Mouse (Mus musculus) MEL (cell line): ENCODE results near the gene Hdac4. TPM values are rescaled to one million over a fixed set of nuclear protein-coding genes. Genes with fewer than 3 reads are reported as not detected.

ENCODE experiments used
- DNase-seq: peaks from one replicate; pipeline ENCODE4 v3.0.0; 2011; ENCODE audit warnings: low read depth, low spot score
- H3K27ac ChIP-seq: 2 replicates; pipeline ENCODE4 v1.5.1; 2012; ENCODE audit warnings: low read depth, mild to moderate bottlenecking, control low read depth, low read length, moderate library complexity; ENCODE audit not compliant: control insufficient read depth
- H3K27me3 ChIP-seq, 2 experiments: fragments of 150-350 bp in 1 of 2; sonication (generic) in 1 of 2; 2 replicates each; pipeline ENCODE4 v1.6.1; 2012; ENCODE audit warnings: low read length in 2 of 2, mild to moderate bottlenecking in 2 of 2, improper control_type of control experiment in 1 of 2, moderate library complexity in 1 of 2; ENCODE audit not compliant: insufficient read depth in 2 of 2, control insufficient read depth in 1 of 2
- H3K36me3 ChIP-seq, 2 experiments: 2 replicates each; pipeline ENCODE4 v1.6.1; 2012 to 2014; ENCODE audit warnings: low read length in 2 of 2, improper control_type of control experiment in 1 of 2, inconsistent platforms in 1 of 2, mild to moderate bottlenecking in 1 of 2; ENCODE audit not compliant: insufficient read depth in 2 of 2, control insufficient read depth in 1 of 2
- H3K4me1 ChIP-seq, 2 experiments: fragments of 150-350 bp in 1 of 2; sonication (generic) in 1 of 2; 2 replicates each; pipeline ENCODE4 v1.6.1; 2012; ENCODE audit warnings: low read length in 2 of 2, improper control_type of control experiment in 1 of 2, mild to moderate bottlenecking in 1 of 2; ENCODE audit not compliant: insufficient read depth in 2 of 2, control insufficient read depth in 1 of 2
- H3K4me3 ChIP-seq, 2 experiments: fragments of 150-350 bp in 1 of 2; sonication (generic) in 1 of 2; 2 replicates each; pipeline ENCODE4 v1.5.1; 2012; ENCODE audit warnings: low read depth in 2 of 2, low read length in 2 of 2, mild to moderate bottlenecking in 2 of 2, moderate library complexity in 2 of 2, control low read depth in 1 of 2, improper control_type of control experiment in 1 of 2; ENCODE audit not compliant: control insufficient read depth in 1 of 2, insufficient read depth in 1 of 2
- H3K79me2 ChIP-seq: 2 replicates; pipeline ENCODE4 v1.6.1; 2012; ENCODE audit warnings: mild to moderate bottlenecking, low read length, moderate library complexity; ENCODE audit not compliant: control insufficient read depth, poor library complexity, insufficient read depth
- H3K9ac ChIP-seq: 2 replicates; pipeline ENCODE4 v1.6.1; 2012; ENCODE audit warnings: low read depth, mild to moderate bottlenecking, control low read depth, low read length, moderate library complexity; ENCODE audit not compliant: control insufficient read depth, poor library complexity, severe bottlenecking
- H3K9me3 ChIP-seq: fragments of 150-350 bp; sonication (generic); replicated peaks from 2 replicates; pipeline ENCODE4 v1.6.1; 2012; ENCODE audit warnings: mild to moderate bottlenecking, low read length, improper control_type of control experiment, moderate library complexity; ENCODE audit not compliant: insufficient read depth
- CHD1 ChIP-seq: IDR thresholded peaks from 2 replicates; pipeline ENCODE4 v1.6.1; 2012; ENCODE audit warnings: low read depth, mild to moderate bottlenecking, inconsistent platforms, low read length, improper control_type of control experiment
- ELF1 ChIP-seq: IDR thresholded peaks from 2 replicates; pipeline ENCODE4 v1.6.1; 2014; ENCODE audit warnings: low read depth, mild to moderate bottlenecking, inconsistent platforms, low read length, improper control_type of control experiment, moderate library complexity
- EP300 ChIP-seq, 2 experiments: IDR thresholded peaks; 2 replicates each; pipeline ENCODE4 v1.6.1; 2011; ENCODE audit warnings: improper control_type of control experiment in 2 of 2, low read length in 2 of 2, low read depth in 1 of 2, mild to moderate bottlenecking in 1 of 2
- ETS1 ChIP-seq: IDR thresholded peaks from 2 replicates; pipeline ENCODE4 v1.6.1; 2012; ENCODE audit warnings: low read depth, mild to moderate bottlenecking, inconsistent platforms, low read length, improper control_type of control experiment, moderate library complexity
- GATA1 ChIP-seq: IDR thresholded peaks from 2 replicates; pipeline ENCODE4 v1.6.1; 2011; ENCODE audit warnings: low read depth, low read length, improper control_type of control experiment
- HCFC1 ChIP-seq: IDR thresholded peaks from 2 replicates; pipeline ENCODE4 v1.6.1; 2012; ENCODE audit warnings: low read depth, mild to moderate bottlenecking, inconsistent platforms, low read length, improper control_type of control experiment, moderate library complexity
- KAT2A ChIP-seq: conservative IDR thresholded peaks from 2 replicates; pipeline ENCODE4 v1.6.1; 2012; ENCODE audit warnings: low read depth, low read length, improper control_type of control experiment, inconsistent platforms
- MAX ChIP-seq: IDR thresholded peaks from 2 replicates; pipeline ENCODE4 v1.6.1; 2011; ENCODE audit warnings: low read length, improper control_type of control experiment
- MXI1 ChIP-seq: IDR thresholded peaks from 2 replicates; pipeline ENCODE4 v1.6.1; 2011; ENCODE audit warnings: mild to moderate bottlenecking, low read depth, low read length, improper control_type of control experiment
- MYB ChIP-seq: IDR thresholded peaks from 2 replicates; pipeline ENCODE4 v1.6.1; 2011; ENCODE audit warnings: mild to moderate bottlenecking, low read depth, low read length, improper control_type of control experiment
- MYC ChIP-seq: IDR thresholded peaks from 2 replicates; pipeline ENCODE4 v1.6.1; 2011; ENCODE audit warnings: low read depth, mild to moderate bottlenecking, low read length, improper control_type of control experiment, moderate library complexity
- NELFE ChIP-seq: IDR thresholded peaks from 2 replicates; pipeline ENCODE4 v1.6.1; 2011; ENCODE audit warnings: low read depth, low read length, improper control_type of control experiment
- NRF1 ChIP-seq: IDR thresholded peaks from 2 replicates; pipeline ENCODE4 v1.6.1; 2014; ENCODE audit warnings: low read depth, mild to moderate bottlenecking, inconsistent platforms, low read length, improper control_type of control experiment, moderate library complexity; ENCODE audit not compliant: poor library complexity, insufficient read depth, severe bottlenecking
- POLR2A ChIP-seq, 2 experiments: IDR thresholded peaks; 2 replicates each; pipeline ENCODE4 v1.6.1; 2011 to 2012; ENCODE audit warnings: low read length in 2 of 2, mild to moderate bottlenecking in 2 of 2, control low read depth in 1 of 2, improper control_type of control experiment in 1 of 2, low read depth in 1 of 2, moderate library complexity in 1 of 2; ENCODE audit not compliant: control insufficient read depth in 1 of 2, insufficient read depth in 1 of 2, poor library complexity in 1 of 2
- POLR2AphosphoS2 ChIP-seq: IDR thresholded peaks from 2 replicates; pipeline ENCODE4 v1.6.1; 2011; ENCODE audit warnings: low read length, improper control_type of control experiment
- RCOR1 ChIP-seq: IDR thresholded peaks from 2 replicates; pipeline ENCODE4 v1.6.1; 2012; ENCODE audit warnings: low read depth, mild to moderate bottlenecking, inconsistent platforms, low read length, improper control_type of control experiment
- SIN3A ChIP-seq: IDR thresholded peaks from 2 replicates; pipeline ENCODE4 v1.6.1; 2012; ENCODE audit warnings: low read length, improper control_type of control experiment, inconsistent platforms
- TAL1 ChIP-seq: IDR thresholded peaks from 2 replicates; pipeline ENCODE4 v1.6.1; 2012; ENCODE audit warnings: mild to moderate bottlenecking, inconsistent platforms, low read length, moderate library complexity, mixed read lengths
- TBP ChIP-seq: IDR thresholded peaks from 2 replicates; pipeline ENCODE4 v1.8.0; 2011; ENCODE audit warnings: low read depth, low read length, improper control_type of control experiment
- TCF12 ChIP-seq: IDR thresholded peaks from 2 replicates; pipeline ENCODE4 v1.6.1; 2014; ENCODE audit warnings: low read depth, mild to moderate bottlenecking, inconsistent platforms, low read length, improper control_type of control experiment, moderate library complexity
- UBTF ChIP-seq: IDR thresholded peaks from 2 replicates; pipeline ENCODE4 v1.6.1; 2012; ENCODE audit warnings: low read depth, mild to moderate bottlenecking, inconsistent platforms, low read length, improper control_type of control experiment, moderate library complexity, borderline replicate concordance; ENCODE audit not compliant: insufficient read depth
- USF1 ChIP-seq: IDR thresholded peaks from 2 replicates; pipeline ENCODE4 v1.6.1; 2014; ENCODE audit warnings: low read depth, mild to moderate bottlenecking, inconsistent platforms, low read length, improper control_type of control experiment, moderate library complexity
- USF2 ChIP-seq, 2 experiments: IDR thresholded peaks; 2 replicates each; pipeline ENCODE4 v1.6.1; 2011 to 2012; ENCODE audit warnings: improper control_type of control experiment in 2 of 2, low read length in 2 of 2, borderline replicate concordance in 1 of 2, inconsistent platforms in 1 of 2, low read depth in 1 of 2, mild to moderate bottlenecking in 1 of 2; ENCODE audit not compliant: insufficient read depth in 1 of 2
- ZC3H11A ChIP-seq: IDR thresholded peaks from 2 replicates; pipeline ENCODE4 v1.6.1; 2012; ENCODE audit warnings: low read depth, mild to moderate bottlenecking, inconsistent platforms, low read length, improper control_type of control experiment
- ZKSCAN1 ChIP-seq: IDR thresholded peaks from 2 replicates; pipeline ENCODE4 v1.6.1; 2012; ENCODE audit warnings: low read depth, mild to moderate bottlenecking, inconsistent platforms, low read length, improper control_type of control experiment, moderate library complexity
- ZMIZ1 ChIP-seq: IDR thresholded peaks from 2 replicates; pipeline ENCODE4 v1.6.1; 2012; ENCODE audit warnings: low read depth, mild to moderate bottlenecking, inconsistent platforms, low read length, improper control_type of control experiment, moderate library complexity
- ZNF384 ChIP-seq: IDR thresholded peaks from 2 replicates; pipeline ENCODE4 v1.6.1; 2012; ENCODE audit warnings: low read depth, mild to moderate bottlenecking, inconsistent platforms, low read length, improper control_type of control experiment
- polyA plus RNA-seq, 2 experiments: library from polyadenylated mRNA; stranded (reverse) in 1 of 2; unstranded in 1 of 2; fragments of >175 nt in 1 of 2; fragments of >200 nt in 1 of 2; gene quantifications; 2 replicates each; pipeline versions ENCODE4 v1.2.1 to v1.2.4; 2012; ENCODE audit warnings: low replicate concordance in 2 of 2, low read depth in 1 of 2; ENCODE audit not compliant: insufficient read length in 2 of 2, insufficient read depth in 1 of 2, missing spikeins in 1 of 2
- total RNA-seq: library from RNA; depleted of rRNA; stranded (reverse); fragments of 300-350 nt; gene quantifications from 2 replicates; pipeline ENCODE4 v1.2.3, GENCODE M21; 2012

The Hdac4 gene
- total and polyA plus RNA-seq, 3 experiments: 11.0 to 19.5 (median 12.3) TPM

GRCm38 (mm10) chr1:91931786-91932185 lies 263.7 kb downstream of the Hdac4 start:
- Histone ChIP-seq H3K4me1 (no peaks in the 10 kb centered on the region), H3K4me3 (no peak overlapping the region), H3K27ac (no peak overlapping the region), H3K9me3 (no peaks in the 10 kb centered on the region), H3K79me2 (no peaks in the 10 kb centered on the region), H3K36me3 (peaks cover 0 to 2% of the 10 kb centered on the region in 2 experiments; a peak in 1 of 4 replicates), H3K27me3 (no peaks in the 10 kb centered on the region), H3K9ac (no peak overlapping the region)
- no peak for DNase-seq
- TF ChIP-seq TBP (no peak), CHD1 (no peak), MYC (no peak), NELFE (no peak), SIN3A (no peak), TCF12 (no peak), ZMIZ1 (no peak)

GRCm38 (mm10) chr1:91931196-91931595 lies 264.3 kb downstream of the Hdac4 start:
- TF ChIP-seq ZNF384: no peak
- no peak for TF ChIP-seq NRF1
- no peak for TF ChIP-seq KAT2A
- no peak for TF ChIP-seq ETS1
- no peak for TF ChIP-seq UBTF
- TF ChIP-seq EP300 (IDR thresholded peaks at IDR 0.05; ENCODE audit: low read depth in 1 of 2, low read length in 2 of 2): no peak
- TF ChIP-seq GATA1: no peak
- TF ChIP-seq, all 39 proteins: peak for 0
- peaks cover 0 to 2% of the 10 kb centered on the region in 2 experiments; a peak in 1 of 4 replicates for H3K36me3 ChIP-seq
- no peak for DNase-seq

GRCm38 (mm10) chr1:91929051-91929450 lies 266.4 kb downstream of the Hdac4 start:
- Histone ChIP-seq H3K36me3 (peaks cover 0 to 2% of the 10 kb centered on the region in 2 experiments; a peak in 1 of 4 replicates), H3K4me1 (no peaks in the 10 kb centered on the region)

More at GRCm38 (mm10) chr1:91931196-91931595, 264.3 kb downstream of the Hdac4 start:
- Histone ChIP-seq H3K9me3 (no peaks in the 10 kb centered on the region), H3K4me1 (no peaks in the 10 kb centered on the region), H3K9ac (no peak overlapping the region), H3K4me3 (no peak overlapping the region), H3K27me3 (no peaks in the 10 kb centered on the region), H3K27ac (no peak overlapping the region), H3K79me2 (no peaks in the 10 kb centered on the region)

More at GRCm38 (mm10) chr1:91929051-91929450, 266.4 kb downstream of the Hdac4 start:
- Histone ChIP-seq H3K27me3 (no peaks in the 10 kb centered on the region), H3K27ac (no peak overlapping the region), H3K9me3 (no peaks in the 10 kb centered on the region), H3K79me2 (no peaks in the 10 kb centered on the region), H3K4me3 (no peak overlapping the region), H3K9ac (no peak overlapping the region)
- no peak for DNase-seq
- no peak for TF ChIP-seq POLR2AphosphoS2
- no peak for TF ChIP-seq CHD1
- no peak for TF ChIP-seq POLR2A (IDR thresholded peaks at IDR 0.05; ENCODE audit: control insufficient read depth in 1 of 2, insufficient read depth in 1 of 2, low read depth in 1 of 2, low read length in 2 of 2, poor library complexity in 1 of 2)
- TF ChIP-seq ELF1: no peak
- TF ChIP-seq HCFC1: no peak
- TF ChIP-seq ZMIZ1: no peak
- TF ChIP-seq MXI1: no peak
- no peak for TF ChIP-seq MAX
- no peak for TF ChIP-seq ZC3H11A
- TF ChIP-seq TAL1: no peak
- TF ChIP-seq USF2 (IDR thresholded peaks at IDR 0.05; ENCODE audit: borderline replicate concordance in 1 of 2, insufficient read depth in 1 of 2, low read depth in 1 of 2, low read length in 2 of 2): no peak
- no peak for TF ChIP-seq USF1
- TF ChIP-seq ZKSCAN1: no peak
- TF ChIP-seq RCOR1: no peak
- TF ChIP-seq SIN3A: no peak
- no peak for TF ChIP-seq MYB
